Mouse (Mus musculus) kidney, adult 2 months (tissue): ENCODE measurements at regions not wholly inside any gene's neighbourhood (a gene's known extent, or its start where the extent isn't known, plus 50 kb on each side); places are given as distances from the start of the nearest gene placed in this dataset.

ENCODE experiments used
- CTCF ChIP-seq: fragments of 200-500 bp; conservative IDR thresholded peaks from 2 replicates; pipeline ENCODE4 v1.5.1; 2011; ENCODE audit warnings: low read depth, mild to moderate bottlenecking, control low read depth, low read length, moderate library complexity, mixed read lengths; ENCODE audit not compliant: insufficient read depth, insufficient read length
- POLR2A ChIP-seq: fragments of 200-500 bp; IDR thresholded peaks from one replicate; pipeline ENCODE4 v1.6.1; 2011; ENCODE audit warnings: low read depth, low read length, control low read depth

DNA sequence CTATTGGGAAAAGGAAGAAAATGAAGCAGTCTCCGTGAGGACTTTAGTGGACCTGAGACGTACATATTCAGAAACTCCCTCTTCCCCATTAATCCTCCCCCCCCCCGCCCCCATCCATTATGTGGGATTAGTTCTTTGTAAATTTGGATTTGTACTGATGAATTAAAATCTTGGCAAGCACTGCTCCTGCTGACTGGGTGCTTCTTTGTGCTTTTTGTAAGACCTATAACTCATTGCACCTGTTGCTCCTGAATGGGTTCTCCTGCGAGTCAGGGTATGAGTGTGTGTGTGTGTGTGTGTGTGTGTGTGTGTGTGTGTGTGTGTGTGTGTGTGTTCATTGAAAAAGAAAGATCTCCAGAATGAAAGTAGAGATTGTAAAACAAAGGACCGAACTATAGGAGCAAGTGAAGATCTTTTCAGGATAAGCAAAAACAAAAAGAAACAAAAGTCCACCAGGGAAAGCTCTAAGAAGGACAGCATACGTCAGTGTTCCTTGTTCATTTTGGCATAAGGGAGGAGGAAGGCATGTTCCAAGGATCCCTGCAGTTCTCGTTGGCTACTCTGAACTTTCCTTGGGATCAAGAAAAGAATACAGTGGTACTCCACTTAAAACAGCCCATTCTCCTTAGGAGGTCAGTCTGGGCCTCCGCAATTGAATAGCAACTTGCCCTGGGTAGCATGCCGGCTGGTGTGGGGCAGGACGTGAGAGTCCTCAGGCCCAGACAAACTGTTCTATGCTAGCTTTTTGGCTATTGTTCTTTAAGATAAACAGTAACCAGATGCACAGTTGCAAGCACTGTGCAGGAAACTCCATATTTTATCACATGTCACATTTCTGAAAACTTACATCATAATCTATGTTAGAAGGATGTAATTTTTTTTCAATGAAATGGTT, 131.9 kb upstream of the Zfp462 start:
- TF ChIP-seq CTCF (no peak), POLR2A (no peak)
